Mouse (Mus musculus): ENCODE data around the gene Mpv17l.

- TF ChIP-seq CTCF (conservative IDR thresholded peaks at IDR 0.05; ENCODE audit: low read length) (no peak), POU5F1 (IDR thresholded peaks at IDR 0.05; ENCODE audit: borderline replicate concordance, low read length) (no peak), NANOG (IDR thresholded peaks at IDR 0.05; ENCODE audit: borderline replicate concordance, low read length) (no peak)
These were observed 83.2 kb downstream of the Mpv17l start for GRCm38 (mm10) chr16:13986197-13986573.
